Mouse (Mus musculus): ENCODE results near the gene Fndc3b. TPM values are rescaled to one million over a fixed set of nuclear protein-coding genes. Genes with fewer than 3 reads are reported as not detected.

Fndc3b gene
- total RNA-seq, 2 experiments from 2014 or later, result 30.8 to 35.4 TPM

DNA sequence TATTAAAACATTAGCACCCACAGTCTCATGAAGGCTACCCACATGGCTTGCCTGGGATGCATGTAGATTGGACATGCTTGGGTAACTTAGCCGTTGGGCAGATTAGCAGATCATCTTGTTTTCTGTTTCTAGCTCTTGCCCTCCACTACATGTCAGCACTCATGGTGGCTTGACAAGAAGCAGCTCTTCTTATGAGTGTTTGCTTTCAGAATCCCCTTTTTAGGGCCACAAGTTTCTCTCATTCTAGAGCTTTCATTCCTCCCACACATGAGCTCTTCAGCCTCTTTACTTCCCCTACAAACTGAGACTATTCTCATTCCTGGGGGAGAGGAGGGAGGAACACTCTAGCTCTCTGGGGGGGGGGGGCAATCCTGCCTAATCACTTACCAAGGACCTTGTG is 321.2 kb downstream of the Fndc3b start:
- no peak for DNase-seq
- intact Hi-C loops (cut with DNase I; ENCODE audit: low total_unique reads), result no loop called here

- intact Hi-C loops (cut with DNase I; ENCODE audit: low total_unique reads), result no loop called here
- DNase-seq, result no peak
Observed at GRCm38 (mm10) chr3:27384836-27385235, 326.3 kb downstream of the Fndc3b start.

DNA sequence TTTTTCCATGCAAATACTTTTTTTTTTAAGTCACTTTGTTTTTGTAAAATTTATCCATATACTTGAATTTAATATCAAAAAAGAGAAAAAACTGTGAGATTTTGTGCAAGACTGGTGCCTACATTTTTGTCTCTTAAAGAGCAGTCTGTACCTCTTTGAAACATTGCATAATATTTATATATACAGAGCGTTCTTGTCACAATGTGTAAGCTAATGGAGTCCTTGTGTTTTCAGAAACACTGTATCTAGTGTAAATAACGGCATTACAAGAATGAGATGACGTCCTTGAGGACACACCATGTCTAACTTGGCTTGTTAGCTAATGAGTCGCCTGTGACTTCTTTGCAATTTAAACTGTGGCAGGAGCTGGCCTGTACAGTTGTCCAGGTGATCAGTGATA is 333.2 kb downstream of the Fndc3b start:
- DNase-seq, result no peak
- intact Hi-C loops (cut with DNase I; ENCODE audit: low total_unique reads), result no loop called here

GRCm38 (mm10) chr3:27374396-27374795 is 336.7 kb downstream of the Fndc3b start:
- intact Hi-C loops (cut with DNase I; ENCODE audit: low total_unique reads), result no loop called here

DNA sequence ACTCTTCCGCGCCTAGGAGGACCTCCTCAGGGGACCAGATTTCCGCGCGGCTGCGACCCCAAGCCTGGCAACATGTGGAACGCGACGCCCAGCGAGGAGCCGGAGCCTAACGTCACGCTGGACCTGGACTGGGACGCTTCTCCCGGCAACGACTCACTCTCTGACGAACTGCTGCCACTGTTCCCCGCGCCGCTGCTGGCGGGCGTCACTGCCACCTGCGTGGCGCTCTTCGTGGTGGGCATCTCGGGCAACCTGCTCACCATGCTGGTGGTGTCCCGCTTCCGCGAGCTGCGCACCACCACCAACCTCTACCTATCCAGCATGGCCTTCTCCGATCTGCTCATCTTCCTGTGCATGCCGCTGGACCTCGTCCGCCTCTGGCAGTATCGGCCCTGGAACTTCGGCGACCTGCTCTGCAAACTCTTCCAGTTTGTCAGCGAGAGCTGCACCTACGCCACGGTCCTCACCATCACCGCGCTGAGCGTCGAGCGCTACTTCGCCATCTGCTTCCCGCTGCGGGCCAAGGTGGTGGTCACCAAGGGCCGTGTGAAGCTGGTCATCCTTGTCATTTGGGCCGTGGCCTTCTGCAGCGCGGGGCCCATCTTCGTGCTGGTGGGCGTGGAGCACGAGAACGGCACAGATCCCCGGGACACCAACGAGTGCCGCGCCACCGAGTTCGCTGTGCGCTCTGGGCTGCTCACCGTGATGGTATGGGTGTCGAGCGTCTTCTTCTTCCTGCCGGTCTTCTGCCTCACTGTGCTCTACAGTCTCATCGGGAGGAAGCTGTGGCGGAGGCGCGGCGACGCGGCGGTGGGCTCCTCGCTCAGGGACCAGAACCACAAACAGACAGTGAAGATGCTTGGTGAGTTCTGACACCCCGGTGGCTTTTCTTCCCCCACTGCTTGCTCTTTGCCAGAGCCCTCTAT is 339.1 kb downstream of the Fndc3b start:
- intact Hi-C loops (cut with DNase I; ENCODE audit: low total_unique reads), result no loop called here
- no peak for DNase-seq

More at GRCm38 (mm10) chr3:27374396-27374795, 336.7 kb downstream of the Fndc3b start:
- no peak for DNase-seq

- no peak for DNase-seq
- intact Hi-C loops (cut with DNase I; ENCODE audit: low total_unique reads), result no loop called here
Observed at GRCm38 (mm10) chr3:27371276-27371621, 339.9 kb downstream of the Fndc3b start, which contains the start of gene Ghsr. Ghsr (plus strand) TSS chr3:27371351.

GRCm38 (mm10) chr3:27370582-27371275 is 340.4 kb downstream of the Fndc3b start:
- DNase-seq, result no peak
- intact Hi-C loops (cut with DNase I; ENCODE audit: low total_unique reads), result no loop called here

DNA sequence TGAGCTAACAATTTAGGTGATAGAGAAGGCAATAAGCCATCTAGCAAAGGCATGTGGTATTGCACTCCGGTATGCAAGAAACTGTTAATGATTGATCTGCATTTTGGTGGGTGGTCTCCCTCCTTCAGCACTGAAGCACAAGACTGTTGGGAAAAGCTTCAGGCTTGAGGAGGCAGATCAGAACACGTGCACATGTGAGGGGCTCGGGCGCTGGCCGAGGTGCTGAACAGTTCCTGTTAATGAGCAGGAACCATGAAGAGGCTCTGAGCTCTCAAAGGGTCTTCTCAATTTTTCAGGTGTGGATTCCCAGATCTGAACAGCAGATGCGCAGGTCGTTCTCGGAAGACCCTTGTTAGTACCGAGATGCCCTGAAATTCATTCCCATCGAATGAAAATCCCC is 341.0 kb downstream of the Fndc3b start:
- DNase-seq, result no peak
- intact Hi-C loops (cut with DNase I; ENCODE audit: low total_unique reads), result no loop called here

Small RNA genes lying within 50 kb of the gene (microRNA-seq; reads per million reads assigned to microRNA genes)
- 0 reads per million in 2 experiments for gene Mir3092

Other genes with a start within 250 kb of the Fndc3b start
- gene Tmem212, start 185.1 kb upstream of the Fndc3b start, total RNA-seq (2021), result not detected
- 10 to 100 TPM in 1 of 2 experiments, 1 to 10 TPM in 1; 6.7 to 10.5 TPM for gene Pld1, start 227.4 kb upstream of the Fndc3b start, total RNA-seq (2021)

Data from gastrocnemius, postnatal 14 days (tissue).